Mouse (Mus musculus): ENCODE measurements around the gene Gpr107. TPM values are rescaled to one million over a fixed set of nuclear protein-coding genes. Genes with fewer than 3 reads are reported as not detected.
A peak's percentile ranks its signal among the peaks of the same experiment; 100 is the strongest.

Gpr107 gene
- total RNA-seq, 2 experiments from 2014 or later = 42.5 to 48.2 TPM

- DNase-seq (ENCODE audit: low spot score in 2 of 2) = no peak
Observed at GRCm38 (mm10) chr2:31244216-31244615, 92.1 kb downstream of the Gpr107 start.

DNA sequence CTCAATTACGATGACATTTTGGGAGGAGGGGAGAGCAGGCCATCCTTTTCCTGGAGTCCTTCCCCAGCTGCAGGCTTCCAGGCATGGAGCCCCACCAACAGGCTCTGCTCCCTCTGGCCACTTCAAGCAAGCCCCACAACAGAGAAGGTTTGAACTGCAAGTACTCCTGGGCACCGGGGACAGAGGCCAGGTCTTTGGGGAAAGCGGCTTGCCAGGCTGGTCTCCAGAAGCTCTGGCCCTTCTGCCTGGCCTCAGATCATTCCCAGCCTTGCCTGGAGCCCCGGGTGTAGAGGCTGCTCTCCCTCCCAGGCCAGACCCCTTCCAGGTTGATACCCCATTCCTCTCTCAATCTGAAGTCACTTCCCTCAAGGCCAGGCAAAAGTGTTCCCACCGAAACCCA is 92.9 kb downstream of the Gpr107 start:
- DNase-seq (ENCODE audit: low spot score in 2 of 2) = no peak

DNA sequence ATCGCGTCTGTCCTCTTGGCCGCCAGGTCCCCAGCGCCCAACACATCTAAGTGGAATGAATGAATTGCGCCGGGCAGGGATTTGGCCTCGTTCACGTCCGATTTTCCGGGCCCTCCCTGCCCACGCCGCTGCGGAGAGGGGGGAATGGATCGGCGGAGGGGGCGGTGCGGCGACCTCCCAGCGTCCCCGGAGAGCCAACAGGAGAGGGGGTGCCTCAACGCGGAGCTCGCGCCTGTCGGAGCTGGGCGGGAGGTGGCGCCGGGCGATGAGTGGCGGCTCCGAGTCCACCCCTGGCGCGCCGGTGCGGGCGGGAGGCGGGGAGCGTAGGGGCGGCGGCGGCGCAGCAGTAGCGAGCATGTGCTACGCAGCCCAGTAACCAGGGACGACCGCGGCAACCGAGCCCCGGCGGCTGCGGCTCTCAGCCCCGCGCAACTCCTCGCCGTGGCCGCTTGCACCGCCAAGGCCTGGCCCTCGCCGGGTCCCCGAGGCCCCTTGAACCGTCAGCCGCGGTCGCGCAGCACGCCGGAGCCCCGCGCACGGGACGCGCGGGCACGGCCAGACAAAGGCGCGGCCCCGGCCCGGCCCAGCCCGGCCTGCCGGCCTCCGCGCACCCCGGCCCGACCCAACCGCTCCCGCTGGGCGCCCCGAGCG is 93.5 kb downstream of the Gpr107 start, which contains the start of gene Ncs1:
Gene Ncs1 (plus strand): TSS at position 333 of the 651 bp plus-strand sequence.
- DNase-seq (ENCODE audit: low spot score in 2 of 2) = peak; percentile 89 to 90

- peak in 1 of 2 experiments; percentile 63 for DNase-seq (ENCODE audit: low spot score in 2 of 2)
Observed at GRCm38 (mm10) chr2:31246251-31246971, 94.3 kb downstream of the Gpr107 start.

GRCm38 (mm10) chr2:31248856-31249255 is 96.7 kb downstream of the Gpr107 start:
- no peak for DNase-seq (ENCODE audit: low spot score in 2 of 2)

GRCm38 (mm10) chr2:31252167-31252566 is 100.1 kb downstream of the Gpr107 start:
- no peak for DNase-seq (ENCODE audit: low spot score in 2 of 2)

GRCm38 (mm10) chr2:31253463-31253862 is 101.3 kb downstream of the Gpr107 start:
- no peak for DNase-seq (ENCODE audit: low spot score in 2 of 2)

GRCm38 (mm10) chr2:31254806-31255205 is 102.7 kb downstream of the Gpr107 start:
- DNase-seq (ENCODE audit: low spot score in 2 of 2) = no peak

GRCm38 (mm10) chr2:31255952-31256938 is 104.1 kb downstream of the Gpr107 start:
- DNase-seq (ENCODE audit: low spot score in 2 of 2) = peak in 1 of 2 experiments; percentile 79

DNA sequence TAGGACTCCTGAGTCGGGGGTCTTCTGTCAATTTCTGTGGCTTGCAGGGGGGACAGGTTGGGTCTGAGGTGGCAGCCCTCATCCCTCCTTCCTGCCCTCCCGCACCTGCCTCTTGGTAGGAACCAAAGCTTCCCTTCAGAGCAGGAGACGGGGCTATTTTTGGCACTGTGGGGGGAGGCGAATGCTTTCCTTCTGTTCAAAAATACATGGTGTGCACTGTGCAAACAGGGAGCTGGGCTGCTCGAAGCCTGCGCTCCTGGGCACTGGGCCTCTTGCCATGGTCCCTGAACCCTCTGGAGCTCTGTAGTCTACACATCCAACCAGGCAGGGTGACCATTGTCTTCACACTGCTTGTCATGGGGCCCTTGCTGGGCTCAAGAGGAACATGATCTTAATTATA is 105.0 kb downstream of the Gpr107 start:
- DNase-seq (ENCODE audit: low spot score in 2 of 2) = peak; percentile 62 to 87

DNA sequence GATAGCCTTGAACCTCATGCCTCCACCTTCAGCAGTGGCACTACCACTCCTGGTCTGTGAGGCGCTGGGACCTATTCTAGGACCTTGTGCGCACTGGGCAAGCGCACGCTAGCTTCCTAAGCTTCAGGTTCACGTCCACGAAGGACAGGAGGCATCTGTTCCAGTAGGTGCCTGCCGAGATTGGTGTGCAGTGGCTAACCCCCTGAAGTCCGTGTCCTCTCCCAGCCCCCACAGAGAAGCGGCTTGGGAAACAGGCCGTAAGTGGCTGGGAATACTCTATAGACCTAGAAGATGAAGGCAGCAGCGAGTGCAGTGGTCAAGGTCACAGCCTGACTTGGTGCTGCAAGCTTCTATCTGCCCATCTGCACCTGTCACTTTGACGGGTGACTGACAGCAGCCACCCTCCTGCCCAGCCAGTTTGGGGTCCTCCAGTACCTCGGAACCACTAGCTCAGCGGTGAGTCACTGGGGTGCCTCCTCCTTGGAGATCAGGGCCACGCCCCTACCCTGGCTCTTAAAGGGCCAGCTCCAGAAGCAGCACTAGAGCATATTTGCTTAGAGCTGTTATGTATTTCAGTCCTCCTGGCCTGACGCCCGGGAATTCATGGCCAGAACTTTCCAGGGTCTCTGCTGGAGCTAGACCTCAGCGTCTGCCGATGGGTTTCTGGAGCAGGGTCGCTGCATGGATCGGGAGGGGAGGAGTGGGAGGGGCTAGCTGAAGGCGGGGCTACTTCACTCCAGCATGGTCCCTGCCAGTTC is 106.7 kb downstream of the Gpr107 start:
- peak; percentile 72 to 86 for DNase-seq (ENCODE audit: low spot score in 2 of 2)

GRCm38 (mm10) chr2:31259367-31259920 is 107.3 kb downstream of the Gpr107 start:
- no peak for DNase-seq (ENCODE audit: low spot score in 2 of 2)

DNA sequence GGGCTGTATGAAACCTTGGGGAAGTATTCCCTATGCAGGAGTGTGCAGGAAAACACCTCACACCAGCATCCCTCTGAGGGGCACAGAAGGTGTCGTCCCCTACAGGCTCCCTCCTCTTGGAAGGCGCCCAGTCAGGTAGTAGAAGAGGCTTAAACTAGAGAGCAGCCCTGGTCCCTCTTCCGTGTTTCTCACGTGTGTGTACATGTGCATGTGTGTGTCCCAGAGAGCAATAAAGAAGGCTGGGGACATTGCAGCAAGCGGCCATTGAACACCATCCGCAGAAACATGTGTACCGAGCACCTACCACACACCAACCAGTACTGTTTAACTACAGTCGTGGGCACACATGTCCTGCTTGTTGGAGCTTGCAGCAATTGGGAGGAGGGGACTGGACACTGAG is 108.4 kb downstream of the Gpr107 start:
- DNase-seq (ENCODE audit: low spot score in 2 of 2) = no peak

- peak in 1 of 2 experiments; percentile 65 for DNase-seq (ENCODE audit: low spot score in 2 of 2)
Observed at GRCm38 (mm10) chr2:31263039-31263461, 110.9 kb downstream of the Gpr107 start.

DNA sequence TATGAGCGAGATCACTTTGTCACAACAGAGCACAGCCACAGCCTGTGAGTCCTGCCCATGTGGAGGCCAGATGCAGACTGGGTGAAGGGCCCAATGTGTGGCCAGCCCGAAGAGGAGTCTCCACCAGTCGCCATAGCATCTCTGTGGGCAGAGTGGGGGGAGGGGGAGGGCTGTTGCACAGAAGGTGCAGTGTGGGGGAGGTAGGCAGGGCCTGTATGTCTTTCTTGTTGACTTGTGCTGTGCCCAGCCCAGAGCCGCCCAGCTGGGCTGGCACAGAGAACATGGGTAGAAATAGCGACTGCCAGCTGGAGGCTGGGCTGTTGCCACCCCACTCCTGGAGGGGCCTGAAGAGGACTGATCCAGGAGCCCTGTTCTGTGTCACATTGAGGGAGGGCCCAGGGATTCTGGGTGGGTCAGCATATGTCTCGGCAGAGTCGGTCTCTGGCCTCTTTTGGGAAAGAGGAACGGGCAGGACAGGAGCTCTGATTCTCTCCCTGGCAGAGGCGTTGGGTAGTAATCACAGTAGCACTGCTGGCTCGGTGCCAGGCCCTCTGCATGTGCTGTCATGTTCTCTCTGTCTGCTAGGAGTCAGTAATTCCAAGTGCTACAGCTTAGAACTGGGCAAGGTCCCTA is 111.7 kb downstream of the Gpr107 start:
- DNase-seq (ENCODE audit: low spot score in 2 of 2) = peak; percentile 61 to 90

- DNase-seq (ENCODE audit: low spot score in 2 of 2) = no peak
Observed at GRCm38 (mm10) chr2:31267447-31267846, 115.3 kb downstream of the Gpr107 start.

Measured in layer of hippocampus, adult 18-20 months (tissue).